Mouse (Mus musculus) heart, postnatal 0 days (tissue): ENCODE measurements around the gene Ddn.

ENCODE experiments used
- CTCF ChIP-seq: IDR thresholded peaks from 2 replicates; pipeline ENCODE4 v1.5.1; 2016; ENCODE audit warnings: antibody characterized with exemption, control low read depth, low read depth
- EP300 ChIP-seq: IDR thresholded peaks from 2 replicates; pipeline ENCODE4 v1.6.1; 2016; ENCODE audit warnings: antibody characterized with exemption, low read depth

DNA sequence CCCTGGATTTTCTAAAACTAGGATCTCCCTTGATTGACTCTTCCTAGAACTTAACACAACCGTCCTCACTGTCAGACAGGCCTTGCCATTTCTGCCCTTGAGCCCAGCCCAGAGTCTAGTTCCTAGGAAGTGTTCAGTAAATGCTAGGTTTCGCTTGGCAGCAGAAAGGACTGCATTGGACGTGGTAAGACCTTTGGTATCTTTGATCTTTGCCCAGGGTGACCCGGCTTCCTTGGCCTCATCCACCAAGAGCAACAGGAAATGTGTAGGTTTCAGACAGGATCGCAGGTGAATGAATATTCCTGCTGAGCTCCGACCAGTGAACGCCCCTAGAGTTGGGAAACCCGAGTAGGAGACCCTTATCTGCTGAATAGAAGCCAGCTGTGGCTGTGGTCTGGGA, 6.4 kb downstream of the Ddn start:
- no peak for TF ChIP-seq EP300
- TF ChIP-seq CTCF, result no peak
